Mouse (Mus musculus): ENCODE measurements at regions not wholly inside any gene's neighbourhood (a gene's known extent, or its start where the extent isn't known, plus 50 kb on each side); places are given as distances from the start of the nearest gene placed in this dataset.

GRCm38 (mm10) chr12:45670246-45670873, 595.9 kb upstream of the Stxbp6 start:
- H3K9me3 ChIP-seq, result no peaks in the 10 kb centered on the region
- 35% methylated on average over 6 of the region's 6 CpGs for WGBS
- no peak overlapping the region for H3K9ac ChIP-seq (replicated peaks)
- H3K27ac ChIP-seq, result peak overlapping the region; percentile 13; the same call in 1 of the 2 replicates
- H3K27me3 ChIP-seq, result no peaks in the 10 kb centered on the region
- peak; percentile 64; the same call in 1 of the 2 replicates for ATAC-seq (ENCODE audit: insufficient number of reproducible peaks, insufficient read depth, low FRiP score, low TSS enrichment, low read depth)
- H3K4me1 ChIP-seq (replicated peaks), result peaks cover 35% of the 10 kb centered on the region
- H3K4me3 ChIP-seq (replicated peaks), result no peak overlapping the region
- H3K4me2 ChIP-seq, result no peak overlapping the region
- H3K36me3 ChIP-seq, result no peaks in the 10 kb centered on the region

- H3K27ac ChIP-seq, result no peak overlapping the region
- H3K27me3 ChIP-seq, result no peaks in the 10 kb centered on the region
- no peak for ATAC-seq (ENCODE audit: insufficient number of reproducible peaks, insufficient read depth, low FRiP score, low TSS enrichment, low read depth)
- H3K4me3 ChIP-seq (replicated peaks), result no peak overlapping the region
- H3K4me1 ChIP-seq (replicated peaks), result no peaks in the 10 kb centered on the region
- no peaks in the 10 kb centered on the region for H3K9me3 ChIP-seq
- H3K9ac ChIP-seq (replicated peaks), result no peak overlapping the region
- H3K4me2 ChIP-seq, result no peak overlapping the region
- H3K36me3 ChIP-seq, result no peaks in the 10 kb centered on the region
These were observed 585.1 kb upstream of the Stxbp6 start for GRCm38 (mm10) chr12:45659612-45660011.

GRCm38 (mm10) chr12:45656574-45656973, 582.1 kb upstream of the Stxbp6 start:
- Histone ChIP-seq H3K4me2 (no peak overlapping the region), H3K4me1 (replicated peaks) (no peaks in the 10 kb centered on the region), H3K27me3 (no peaks in the 10 kb centered on the region), H3K9ac (replicated peaks) (no peak overlapping the region), H3K9me3 (no peaks in the 10 kb centered on the region), H3K4me3 (replicated peaks) (no peak overlapping the region), H3K27ac (no peak overlapping the region), H3K36me3 (no peaks in the 10 kb centered on the region)
- 80% methylated on average over 2 of the region's 2 CpGs for WGBS
- ATAC-seq (ENCODE audit: insufficient number of reproducible peaks, insufficient read depth, low FRiP score, low TSS enrichment, low read depth), result no peak

GRCm38 (mm10) chr12:45648654-45649053, 574.1 kb upstream of the Stxbp6 start:
- H3K36me3 ChIP-seq, result no peaks in the 10 kb centered on the region
- no peaks in the 10 kb centered on the region for H3K4me1 ChIP-seq (replicated peaks)
- H3K27ac ChIP-seq, result no peak overlapping the region
- no peak overlapping the region for H3K9ac ChIP-seq (replicated peaks)
- no peak overlapping the region for H3K4me3 ChIP-seq (replicated peaks)
- ATAC-seq (ENCODE audit: insufficient number of reproducible peaks, insufficient read depth, low FRiP score, low TSS enrichment, low read depth), result no peak
- no peaks in the 10 kb centered on the region for H3K27me3 ChIP-seq
- 86% methylated on average over 4 of the region's 4 CpGs for WGBS
- H3K9me3 ChIP-seq, result no peaks in the 10 kb centered on the region
- no peak overlapping the region for H3K4me2 ChIP-seq

- H3K9me3 ChIP-seq, result no peaks in the 10 kb centered on the region
- H3K36me3 ChIP-seq, result no peaks in the 10 kb centered on the region
- H3K27me3 ChIP-seq, result no peaks in the 10 kb centered on the region
- WGBS, result 80% methylated on average over 2 of the region's 2 CpGs
- ATAC-seq (ENCODE audit: insufficient number of reproducible peaks, insufficient read depth, low FRiP score, low TSS enrichment, low read depth), result no peak
- H3K9ac ChIP-seq (replicated peaks), result no peak overlapping the region
- no peak overlapping the region for H3K4me3 ChIP-seq (replicated peaks)
- no peak overlapping the region for H3K4me2 ChIP-seq
- no peak overlapping the region for H3K27ac ChIP-seq
- no peaks in the 10 kb centered on the region for H3K4me1 ChIP-seq (replicated peaks)
These were observed 569.7 kb upstream of the Stxbp6 start for GRCm38 (mm10) chr12:45644180-45644579.

GRCm38 (mm10) chr12:45622830-45623229, 548.3 kb upstream of the Stxbp6 start:
- H3K4me2 ChIP-seq, result no peak overlapping the region
- WGBS, result 93% methylated on average over 1 of the region's 1 CpGs
- no peak overlapping the region for H3K9ac ChIP-seq (replicated peaks)
- no peaks in the 10 kb centered on the region for H3K27me3 ChIP-seq
- H3K4me1 ChIP-seq (replicated peaks), result no peaks in the 10 kb centered on the region
- H3K36me3 ChIP-seq, result no peaks in the 10 kb centered on the region
- no peak overlapping the region for H3K27ac ChIP-seq
- no peaks in the 10 kb centered on the region for H3K9me3 ChIP-seq
- no peak for ATAC-seq (ENCODE audit: insufficient number of reproducible peaks, insufficient read depth, low FRiP score, low TSS enrichment, low read depth)
- H3K4me3 ChIP-seq (replicated peaks), result no peak overlapping the region

GRCm38 (mm10) chr12:45620056-45620455, 545.5 kb upstream of the Stxbp6 start:
- H3K4me3 ChIP-seq (replicated peaks), result no peak overlapping the region
- H3K27me3 ChIP-seq, result no peaks in the 10 kb centered on the region
- no peak overlapping the region for H3K27ac ChIP-seq
- no peaks in the 10 kb centered on the region for H3K9me3 ChIP-seq
- H3K4me2 ChIP-seq, result no peak overlapping the region
- ATAC-seq (ENCODE audit: insufficient number of reproducible peaks, insufficient read depth, low FRiP score, low TSS enrichment, low read depth), result no peak
- no peaks in the 10 kb centered on the region for H3K4me1 ChIP-seq (replicated peaks)
- H3K9ac ChIP-seq (replicated peaks), result no peak overlapping the region
- H3K36me3 ChIP-seq, result no peaks in the 10 kb centered on the region

GRCm38 (mm10) chr12:45614509-45615150, 540.1 kb upstream of the Stxbp6 start:
- Histone ChIP-seq H3K4me1 (replicated peaks) (no peaks in the 10 kb centered on the region), H3K4me2 (no peak overlapping the region), H3K9me3 (no peaks in the 10 kb centered on the region), H3K4me3 (replicated peaks) (no peak overlapping the region), H3K27me3 (no peaks in the 10 kb centered on the region), H3K27ac (no peak overlapping the region), H3K9ac (replicated peaks) (no peak overlapping the region), H3K36me3 (no peaks in the 10 kb centered on the region)
- WGBS, result 19% methylated on average over 1 of the region's 1 CpGs
- ATAC-seq (ENCODE audit: insufficient number of reproducible peaks, insufficient read depth, low FRiP score, low TSS enrichment, low read depth), result no peak

- H3K27me3 ChIP-seq, result no peaks in the 10 kb centered on the region
- no peak overlapping the region for H3K27ac ChIP-seq
- ATAC-seq (ENCODE audit: insufficient number of reproducible peaks, insufficient read depth, low FRiP score, low TSS enrichment, low read depth), result no peak
- H3K9ac ChIP-seq (replicated peaks), result no peak overlapping the region
- no peaks in the 10 kb centered on the region for H3K36me3 ChIP-seq
- no peak overlapping the region for H3K4me2 ChIP-seq
- no peaks in the 10 kb centered on the region for H3K4me1 ChIP-seq (replicated peaks)
- no peaks in the 10 kb centered on the region for H3K9me3 ChIP-seq
- H3K4me3 ChIP-seq (replicated peaks), result no peak overlapping the region
These were observed 539.6 kb upstream of the Stxbp6 start for GRCm38 (mm10) chr12:45614074-45614473.

GRCm38 (mm10) chr12:45599443-45599842, 524.9 kb upstream of the Stxbp6 start:
- WGBS, result 82% methylated on average over 3 of the region's 3 CpGs
- no peak overlapping the region for H3K4me3 ChIP-seq (replicated peaks)
- no peaks in the 10 kb centered on the region for H3K4me1 ChIP-seq (replicated peaks)
- H3K4me2 ChIP-seq, result no peak overlapping the region
- no peaks in the 10 kb centered on the region for H3K27me3 ChIP-seq
- H3K9me3 ChIP-seq, result no peaks in the 10 kb centered on the region
- H3K36me3 ChIP-seq, result no peaks in the 10 kb centered on the region
- no peak for ATAC-seq (ENCODE audit: insufficient number of reproducible peaks, insufficient read depth, low FRiP score, low TSS enrichment, low read depth)
- H3K27ac ChIP-seq, result no peak overlapping the region
- H3K9ac ChIP-seq (replicated peaks), result no peak overlapping the region

GRCm38 (mm10) chr12:45597904-45598570, 523.5 kb upstream of the Stxbp6 start:
- H3K27ac ChIP-seq, result no peak overlapping the region
- H3K36me3 ChIP-seq, result no peaks in the 10 kb centered on the region
- H3K4me2 ChIP-seq, result no peak overlapping the region
- no peak overlapping the region for H3K9ac ChIP-seq (replicated peaks)
- H3K27me3 ChIP-seq, result no peaks in the 10 kb centered on the region
- no peak for ATAC-seq (ENCODE audit: insufficient number of reproducible peaks, insufficient read depth, low FRiP score, low TSS enrichment, low read depth)
- H3K4me3 ChIP-seq (replicated peaks), result no peak overlapping the region
- H3K9me3 ChIP-seq, result no peaks in the 10 kb centered on the region
- no peaks in the 10 kb centered on the region for H3K4me1 ChIP-seq (replicated peaks)
- WGBS, result 58% methylated on average over 4 of the region's 4 CpGs
